Mouse (Mus musculus): ENCODE measurements around the gene Foxc2.
"Not testable (repeated sequence)": the region's sequence is repeated elsewhere in the genome, so short reads cannot be mapped to it uniquely, and the experiment has no call there.

Foxc2 gene

GRCm38 (mm10) chr8:121136856-121137255, 20.9 kb downstream of the Foxc2 start:
- ATAC-seq (ENCODE audit: insufficient number of reproducible peaks, low FRiP score, low TSS enrichment), result no peak

GRCm38 (mm10) chr8:121145457-121146134, 29.6 kb downstream of the Foxc2 start:
- ATAC-seq (ENCODE audit: insufficient number of reproducible peaks, low FRiP score, low TSS enrichment), result not testable (repeated sequence)

- no peak for ATAC-seq (ENCODE audit: insufficient number of reproducible peaks, low FRiP score, low TSS enrichment)
Measured at GRCm38 (mm10) chr8:121148573-121149083, 32.7 kb downstream of the Foxc2 start.

GRCm38 (mm10) chr8:121152394-121152793, 36.4 kb downstream of the Foxc2 start:
- no peak for ATAC-seq (ENCODE audit: insufficient number of reproducible peaks, low FRiP score, low TSS enrichment)

GRCm38 (mm10) chr8:121156990-121157491, 41.1 kb downstream of the Foxc2 start:
- no peak for ATAC-seq (ENCODE audit: insufficient number of reproducible peaks, low FRiP score, low TSS enrichment)

- ATAC-seq (ENCODE audit: insufficient number of reproducible peaks, low FRiP score, low TSS enrichment), result no peak
Measured at GRCm38 (mm10) chr8:121158812-121159211, 42.8 kb downstream of the Foxc2 start.

GRCm38 (mm10) chr8:121161437-121161836, 45.5 kb downstream of the Foxc2 start:
- ATAC-seq (ENCODE audit: insufficient number of reproducible peaks, low FRiP score, low TSS enrichment), result no peak

- ATAC-seq (ENCODE audit: insufficient number of reproducible peaks, low FRiP score, low TSS enrichment), result no peak
Measured at GRCm38 (mm10) chr8:121162413-121162812, 46.4 kb downstream of the Foxc2 start.

- ATAC-seq (ENCODE audit: insufficient number of reproducible peaks, low FRiP score, low TSS enrichment), result no peak
Measured at GRCm38 (mm10) chr8:121162906-121163695, 47.1 kb downstream of the Foxc2 start.

- no peak for ATAC-seq (ENCODE audit: insufficient number of reproducible peaks, low FRiP score, low TSS enrichment)
Measured at GRCm38 (mm10) chr8:121164017-121164469, 48.1 kb downstream of the Foxc2 start.

- no peak for ATAC-seq (ENCODE audit: insufficient number of reproducible peaks, low FRiP score, low TSS enrichment)
Measured at GRCm38 (mm10) chr8:121168033-121168432, 52.1 kb downstream of the Foxc2 start.
